Mouse (Mus musculus): ENCODE measurements around the gene Dhrs11. TPM values are rescaled to one million over a fixed set of nuclear protein-coding genes. Genes with fewer than 3 reads are reported as not detected.
A peak's percentile ranks its signal among the peaks of the same experiment; 100 is the strongest.
"Not testable (repeated sequence)": the region's sequence is repeated elsewhere in the genome, so short reads cannot be mapped to it uniquely, and the experiment has no call there.

The Dhrs11 gene
- 10.7 and 12.3 TPM in 2 replicates for polyA plus RNA-seq (2015; fragmentation: Nextera tagmentation; extraction: Ambion mirVana)

GRCm38 (mm10) chr11:84828516-84829399 is at the start of gene Dhrs11:
Gene Dhrs11, minus strand, starts transcription at chr11:84828994.
- DNase-seq (ENCODE audit: low spot score): peak; percentile 95
- under 1% methylated on average over 62 of the region's 62 CpGs for WGBS
- H3K9me3 ChIP-seq (ENCODE audit: control insufficient read depth, low read length): no peaks in the 10 kb centered on the region
- H3K27ac ChIP-seq (replicated peaks): peak within 1 kb of the TSS; percentile 81
- peaks cover 2% of the 10 kb centered on the region for H3K4me1 ChIP-seq (replicated peaks; ENCODE audit: control insufficient read depth, insufficient read depth)
- TF ChIP-seq CTCF (IDR thresholded peaks at IDR 0.05; ENCODE audit: low read depth) (no peak; the same call in 1 of the 2 replicates), EP300 (optimal IDR thresholded peaks at IDR 0.05) (no peak)
- H3K27me3 ChIP-seq (ENCODE audit: control insufficient read depth, insufficient read depth, low read length): no peaks in the 10 kb centered on the region
- peak; percentile 93 for ATAC-seq (ENCODE audit: low FRiP score, low TSS enrichment)
- H3K4me2 ChIP-seq (replicated peaks; ENCODE audit: low read depth): peak within 1 kb of the TSS; percentile 95
- H3K9ac ChIP-seq (ENCODE audit: low read length): peak within 1 kb of the TSS; percentile 76
- H3K36me3 ChIP-seq (ENCODE audit: control insufficient read depth, insufficient read depth, low read length): peaks cover 7% of the 10 kb centered on the region; the same call in 1 of the 2 replicates
- H3K4me3 ChIP-seq (ENCODE audit: low read depth, low read length): peak within 1 kb of the TSS; percentile 78

GRCm38 (mm10) chr11:84876020-84876419 is 47.2 kb upstream of the Dhrs11 start:
- DNase-seq (ENCODE audit: low spot score); H3K4me1 ChIP-seq (replicated peaks; ENCODE audit: control insufficient read depth, insufficient read depth); H3K4me2 ChIP-seq (replicated peaks; ENCODE audit: low read depth); ATAC-seq (ENCODE audit: low FRiP score, low TSS enrichment); H3K27ac ChIP-seq (replicated peaks); H3K9ac ChIP-seq (ENCODE audit: low read length); H3K36me3 ChIP-seq (ENCODE audit: control insufficient read depth, insufficient read depth, low read length); H3K27me3 ChIP-seq (ENCODE audit: control insufficient read depth, insufficient read depth, low read length); H3K4me3 ChIP-seq (ENCODE audit: low read depth, low read length); H3K9me3 ChIP-seq (ENCODE audit: control insufficient read depth, low read length): not testable (repeated sequence)
- no CpG with 5 or more reads among the region's 1 CpGs for WGBS

- H3K27ac ChIP-seq (replicated peaks): no peak overlapping the region
- H3K4me1 ChIP-seq (replicated peaks; ENCODE audit: control insufficient read depth, insufficient read depth): no peaks in the 10 kb centered on the region
- no peak for DNase-seq (ENCODE audit: low spot score)
- WGBS: 85% methylated on average over 1 of the region's 1 CpGs
- no peaks in the 10 kb centered on the region for H3K27me3 ChIP-seq (ENCODE audit: control insufficient read depth, insufficient read depth, low read length)
- ATAC-seq (ENCODE audit: low FRiP score, low TSS enrichment): no peak
- H3K9ac ChIP-seq (ENCODE audit: low read length): no peak overlapping the region
- no peak overlapping the region for H3K4me2 ChIP-seq (replicated peaks; ENCODE audit: low read depth)
- peak; percentile 31 for TF ChIP-seq CTCF (IDR thresholded peaks at IDR 0.05; ENCODE audit: low read depth)
- no peak for TF ChIP-seq EP300 (optimal IDR thresholded peaks at IDR 0.05)
- H3K9me3 ChIP-seq (ENCODE audit: control insufficient read depth, low read length): no peaks in the 10 kb centered on the region
- H3K36me3 ChIP-seq (ENCODE audit: control insufficient read depth, insufficient read depth, low read length): no peaks in the 10 kb centered on the region
- H3K4me3 ChIP-seq (ENCODE audit: low read depth, low read length): no peak overlapping the region
These were observed 44.4 kb upstream of the Dhrs11 start for GRCm38 (mm10) chr11:84873042-84873833.

- no peaks in the 10 kb centered on the region for H3K36me3 ChIP-seq (ENCODE audit: control insufficient read depth, insufficient read depth, low read length)
- DNase-seq (ENCODE audit: low spot score) (no peak), ATAC-seq (ENCODE audit: low FRiP score, low TSS enrichment) (no peak)
- H3K4me2 ChIP-seq (replicated peaks; ENCODE audit: low read depth): peak overlapping the region; percentile 70
- H3K9ac ChIP-seq (ENCODE audit: low read length): peak overlapping the region; percentile 95
- TF ChIP-seq EP300 (optimal IDR thresholded peaks at IDR 0.05) (no peak), CTCF (IDR thresholded peaks at IDR 0.05; ENCODE audit: low read depth) (no peak)
- peak overlapping the region; percentile 100 for H3K27ac ChIP-seq (replicated peaks)
- H3K4me3 ChIP-seq (ENCODE audit: low read depth, low read length): peak overlapping the region; percentile 91
- no peaks in the 10 kb centered on the region for H3K9me3 ChIP-seq (ENCODE audit: control insufficient read depth, low read length)
- no peaks in the 10 kb centered on the region for H3K27me3 ChIP-seq (ENCODE audit: control insufficient read depth, insufficient read depth, low read length)
- 62% methylated on average over 4 of the region's 4 CpGs for WGBS
- no peaks in the 10 kb centered on the region for H3K4me1 ChIP-seq (replicated peaks; ENCODE audit: control insufficient read depth, insufficient read depth)
These were observed 42.8 kb upstream of the Dhrs11 start for GRCm38 (mm10) chr11:84871548-84872069.

- no peaks in the 10 kb centered on the region for H3K27me3 ChIP-seq (ENCODE audit: control insufficient read depth, insufficient read depth, low read length)
- H3K4me2 ChIP-seq (replicated peaks; ENCODE audit: low read depth): peak overlapping the region; percentile 70
- H3K36me3 ChIP-seq (ENCODE audit: control insufficient read depth, insufficient read depth, low read length): no peaks in the 10 kb centered on the region
- ATAC-seq (ENCODE audit: low FRiP score, low TSS enrichment): peak; percentile 60
- 1% methylated on average over 10 of the region's 10 CpGs for WGBS
- H3K9ac ChIP-seq (ENCODE audit: low read length): peak overlapping the region; percentile 95
- H3K27ac ChIP-seq (replicated peaks): peak overlapping the region; percentile 100
- H3K9me3 ChIP-seq (ENCODE audit: control insufficient read depth, low read length): no peaks in the 10 kb centered on the region
- H3K4me1 ChIP-seq (replicated peaks; ENCODE audit: control insufficient read depth, insufficient read depth): no peaks in the 10 kb centered on the region
- H3K4me3 ChIP-seq (ENCODE audit: low read depth, low read length): peak overlapping the region; percentile 91
- TF ChIP-seq CTCF (IDR thresholded peaks at IDR 0.05; ENCODE audit: low read depth) (no peak), EP300 (optimal IDR thresholded peaks at IDR 0.05) (no peak)
- DNase-seq (ENCODE audit: low spot score): no peak
These were observed 42.3 kb upstream of the Dhrs11 start for GRCm38 (mm10) chr11:84871046-84871445.

Measured in stomach, postnatal 0 days (tissue).